In genomic region chr8:8620536-8620935, GRCm38 (mm10) we compare ENCODE assay signal across 11 mouse cellular contexts. TPM values are rescaled to one million over a fixed set of nuclear protein-coding genes. Genes with fewer than 3 reads are reported as not detected.
DNase-seq lines count a peak whose midpoint lies in the region; ATAC-seq and TF ChIP-seq lines count a peak whose summit lies in the region.
"Had no signal": no experiment of that assay in that cellular context is flagged by ENCODE, and none has a peak within 500 bp of the region (broad histone marks: within the 10 kb centered on the region; RNA-seq: fewer than 3 reads in every experiment).

No protein-coding gene starts in this region.

- no peak for TF ChIP-seq POLR2A in thymus, adult 2 months (IDR thresholded peaks at IDR 0.05; ENCODE audit: control insufficient read depth, extremely low read depth, insufficient read depth, low read length, poor library complexity)

- no peak overlapping the region for H3K4me3 ChIP-seq in hindbrain, embryonic 10.5 days
- H3K4me3 ChIP-seq in hindbrain, embryonic 16.5 days (ENCODE audit: low read length): no peak overlapping the region
- H3K4me3 ChIP-seq in midbrain, embryonic 13.5 days (replicated peaks): no peak overlapping the region
- H3K4me3 ChIP-seq in midbrain, embryonic 15.5 days: no peak overlapping the region
- H3K4me3 ChIP-seq in liver, embryonic 11.5 days (ENCODE audit: low read depth, low read length): no peak overlapping the region
- H3K4me3 ChIP-seq in thymus, adult 2 months (ENCODE audit: control insufficient read depth, insufficient read depth, low read length): no peak overlapping the region
- H3K4me3 ChIP-seq in kidney, embryonic 15.5 days (replicated peaks): no peak overlapping the region
- H3K4me3 ChIP-seq: stomach, embryonic 15.5 days had no signal

- peaks cover 82% of the 10 kb centered on the region for H3K36me3 ChIP-seq in hindbrain, embryonic 10.5 days
- H3K36me3 ChIP-seq in hindbrain, embryonic 16.5 days (ENCODE audit: control insufficient read depth, insufficient read depth, low read length): peaks cover 9% of the 10 kb centered on the region
- peaks cover 27% of the 10 kb centered on the region for H3K36me3 ChIP-seq in midbrain, embryonic 13.5 days
- peaks cover 10% of the 10 kb centered on the region; the same call in 1 of the 2 replicates for H3K36me3 ChIP-seq in midbrain, embryonic 15.5 days (replicated peaks)
- no peaks in the 10 kb centered on the region for H3K36me3 ChIP-seq in liver, embryonic 11.5 days (ENCODE audit: control insufficient read depth, insufficient read depth, low read length)
- H3K36me3 ChIP-seq in thymus, adult 2 months (ENCODE audit: control insufficient read depth, insufficient read depth, low read length): no peaks in the 10 kb centered on the region
- peaks cover 52% of the 10 kb centered on the region for H3K36me3 ChIP-seq in kidney, embryonic 15.5 days

- intact Hi-C loops in left cerebral cortex, postnatal 36 days (cut with DNase I): no loop called here

- no peak overlapping the region for H3K9ac ChIP-seq in hindbrain, embryonic 16.5 days (ENCODE audit: low read depth, low read length)
- H3K9ac ChIP-seq in midbrain, embryonic 13.5 days (replicated peaks): no peak overlapping the region
- no peak overlapping the region for H3K9ac ChIP-seq in midbrain, embryonic 15.5 days
- no peak overlapping the region for H3K9ac ChIP-seq in liver, embryonic 11.5 days (ENCODE audit: low read depth, low read length)
- H3K9ac ChIP-seq in kidney, embryonic 15.5 days: no peak overlapping the region
- H3K9ac ChIP-seq: stomach, embryonic 15.5 days had no signal

- H3K27ac ChIP-seq in hindbrain, embryonic 10.5 days: peak overlapping the region; percentile 81
- no peak overlapping the region for H3K27ac ChIP-seq in hindbrain, embryonic 16.5 days (ENCODE audit: low read depth, low read length)
- H3K27ac ChIP-seq in midbrain, embryonic 13.5 days: no peak overlapping the region
- no peak overlapping the region for H3K27ac ChIP-seq in midbrain, embryonic 15.5 days
- H3K27ac ChIP-seq in liver, embryonic 11.5 days (ENCODE audit: low read depth, low read length): no peak overlapping the region
- H3K27ac ChIP-seq in thymus, adult 2 months (ENCODE audit: control insufficient read depth, insufficient read depth, low read length): no peak overlapping the region
- H3K27ac ChIP-seq in kidney, embryonic 15.5 days: no peak overlapping the region
- H3K27ac ChIP-seq: stomach, embryonic 15.5 days had no signal

- no peaks in the 10 kb centered on the region for H3K9me3 ChIP-seq in hindbrain, embryonic 10.5 days
- H3K9me3 ChIP-seq in hindbrain, embryonic 16.5 days (ENCODE audit: control insufficient read depth, low read length): no peaks in the 10 kb centered on the region
- no peaks in the 10 kb centered on the region for H3K9me3 ChIP-seq in midbrain, embryonic 13.5 days
- H3K9me3 ChIP-seq in midbrain, embryonic 15.5 days: no peaks in the 10 kb centered on the region
- H3K9me3 ChIP-seq in liver, embryonic 11.5 days (ENCODE audit: control insufficient read depth, low read length): no peaks in the 10 kb centered on the region
- H3K9me3 ChIP-seq in kidney, embryonic 15.5 days (replicated peaks): no peaks in the 10 kb centered on the region
- H3K9me3 ChIP-seq: stomach, embryonic 15.5 days had no signal

- H3K27me3 ChIP-seq in hindbrain, embryonic 10.5 days (ENCODE audit: insufficient read depth, poor library complexity, severe bottlenecking): no peaks in the 10 kb centered on the region
- no peaks in the 10 kb centered on the region for H3K27me3 ChIP-seq in hindbrain, embryonic 16.5 days (replicated peaks; ENCODE audit: control insufficient read depth, insufficient read depth, low read length)
- H3K27me3 ChIP-seq in midbrain, embryonic 13.5 days: peaks cover 22% of the 10 kb centered on the region; the same call in 1 of the 2 replicates
- H3K27me3 ChIP-seq in midbrain, embryonic 15.5 days (replicated peaks): no peaks in the 10 kb centered on the region; the same call in 1 of the 2 replicates
- H3K27me3 ChIP-seq in liver, embryonic 11.5 days (replicated peaks; ENCODE audit: control insufficient read depth, insufficient read depth, low read length): no peaks in the 10 kb centered on the region
- H3K27me3 ChIP-seq in thymus, adult 2 months (ENCODE audit: control insufficient read depth, insufficient read depth, low read length): no peaks in the 10 kb centered on the region
- H3K27me3 ChIP-seq in kidney, embryonic 15.5 days: no peaks in the 10 kb centered on the region
- H3K27me3 ChIP-seq: stomach, embryonic 15.5 days had no signal

- WGBS in hindbrain, embryonic 10.5 days: 84% methylated on average over 21 of the region's 21 CpGs
- WGBS in hindbrain, embryonic 16.5 days: 85% methylated on average over 21 of the region's 21 CpGs
- 92% methylated on average over 21 of the region's 21 CpGs for WGBS in midbrain, embryonic 13.5 days
- 90% methylated on average over 21 of the region's 21 CpGs for WGBS in midbrain, embryonic 15.5 days
- 89% methylated on average over 21 of the region's 21 CpGs for WGBS in liver, embryonic 11.5 days
- WGBS in thymus, adult 2 months: 97% methylated on average over 21 of the region's 21 CpGs
- WGBS in kidney, embryonic 15.5 days: 90% methylated on average over 21 of the region's 21 CpGs

- ATAC-seq in hindbrain, embryonic 16.5 days: no peak
- ATAC-seq in midbrain, embryonic 13.5 days: peak; percentile 22; the same call in 1 of the 2 replicates
- no peak for ATAC-seq in midbrain, embryonic 15.5 days (replicated peaks)
- no peak for ATAC-seq in liver, embryonic 11.5 days (replicated peaks; ENCODE audit: low FRiP score)
- no peak for ATAC-seq in kidney, embryonic 15.5 days (replicated peaks; ENCODE audit: low FRiP score)

- H3K4me1 ChIP-seq in hindbrain, embryonic 10.5 days (replicated peaks): peaks cover 57% of the 10 kb centered on the region
- H3K4me1 ChIP-seq in hindbrain, embryonic 16.5 days (ENCODE audit: control insufficient read depth, insufficient read depth, low read depth, low read length): peaks cover 22% of the 10 kb centered on the region
- peaks cover 26% of the 10 kb centered on the region for H3K4me1 ChIP-seq in midbrain, embryonic 13.5 days (replicated peaks)
- peaks cover 8% of the 10 kb centered on the region for H3K4me1 ChIP-seq in midbrain, embryonic 15.5 days
- H3K4me1 ChIP-seq in liver, embryonic 11.5 days (replicated peaks; ENCODE audit: control insufficient read depth, insufficient read depth, low read length): no peaks in the 10 kb centered on the region
- no peaks in the 10 kb centered on the region for H3K4me1 ChIP-seq in thymus, adult 2 months (replicated peaks; ENCODE audit: control insufficient read depth, insufficient read depth, low read length)
- H3K4me1 ChIP-seq in kidney, embryonic 15.5 days: peaks cover 24% of the 10 kb centered on the region
- H3K4me1 ChIP-seq: stomach, embryonic 15.5 days had no signal

- H3K4me2 ChIP-seq in hindbrain, embryonic 16.5 days (ENCODE audit: low read length): no peak overlapping the region
- no peak overlapping the region for H3K4me2 ChIP-seq in midbrain, embryonic 13.5 days (replicated peaks)
- H3K4me2 ChIP-seq in midbrain, embryonic 15.5 days: no peak overlapping the region
- H3K4me2 ChIP-seq in liver, embryonic 11.5 days: no peak overlapping the region
- H3K4me2 ChIP-seq in kidney, embryonic 15.5 days: no peak overlapping the region
- H3K4me2 ChIP-seq: stomach, embryonic 15.5 days had no signal

- TF ChIP-seq CTCF in thymus, adult 2 months (IDR thresholded peaks at IDR 0.05; ENCODE audit: borderline replicate concordance, control insufficient read depth, extremely low read depth, insufficient read depth, low read length, poor library complexity): no peak

- no peak for DNase-seq in hindbrain, embryonic 10.5 days (ENCODE audit: low spot score)
- peak; percentile 52 to 56 for DNase-seq in left cerebral cortex, postnatal 36 days (ENCODE audit: low spot score in 2 of 2)
- no peak for DNase-seq in liver, embryonic 11.5 days (ENCODE audit: low spot score)
- no peak for DNase-seq in thymus, adult 2 months
- DNase-seq: cerebellum, adult 11-12 months; kidney, adult 9 months had no signal

RNA-seq across cellular contexts. Expression of gene Efnb2, which starts 40.5 kb away (rescaled TPM):
- polyA plus RNA-seq in hindbrain, embryonic 10.5 days (2016; fragmentation: Nextera tagmentation; extraction: Ambion mirVana): 33.8 and 34.7 TPM in 2 replicates
- 9.6 and 16.8 TPM in 2 replicates for polyA plus RNA-seq in hindbrain, embryonic 16.5 days (2015; fragmentation: Nextera tagmentation; extraction: Ambion mirVana)
- polyA plus RNA-seq in midbrain, embryonic 13.5 days (2015; fragmentation: Nextera tagmentation; extraction: Ambion mirVana): 12.7 and 16.2 TPM in 2 replicates
- 14.1 and 14.8 TPM in 2 replicates for polyA plus RNA-seq in midbrain, embryonic 15.5 days (2015; fragmentation: Nextera tagmentation; extraction: Ambion mirVana)
- 10 to 100 TPM; 68.7 to 72.0 TPM for total RNA-seq in left cerebral cortex, postnatal 36 days (2021)
- polyA plus RNA-seq in liver, embryonic 11.5 days (2014; fragmentation: Nextera tagmentation; extraction: Ambion mirVana): 7.6 and 8.0 TPM in 2 replicates
- polyA plus RNA-seq in thymus, adult 2 months (2012; rRNA removed): 17.6 and 17.8 TPM in 2 replicates
- 26.2 TPM in 2 replicates for polyA plus RNA-seq in kidney, embryonic 15.5 days (2015; fragmentation: Nextera tagmentation; extraction: Ambion mirVana)

Comparison
In these comparisons a context has a peak if more than half of its experiments do, and no peak if none do; other contexts are left out.
1. DNase-seq: peak in left cerebral cortex, postnatal 36 days (2 of 2); none in hindbrain, embryonic 10.5 days (single experiment), liver, embryonic 11.5 days (single experiment) and thymus, adult 2 months (single experiment).